Mouse (Mus musculus): ENCODE data around the gene Vmn1r24. TPM values are rescaled to one million over a fixed set of nuclear protein-coding genes. Genes with fewer than 3 reads are reported as not detected.
"Not testable (repeated sequence)": the region's sequence is repeated elsewhere in the genome, so short reads cannot be mapped to it uniquely, and the experiment has no call there.

The Vmn1r24 gene
- polyA plus RNA-seq (2015; fragmentation: Nextera tagmentation; extraction: Ambion mirVana): not detected in 2 replicates

- WGBS: 84% methylated on average over 1 of the region's 1 CpGs
- H3K27ac ChIP-seq (ENCODE audit: low read length); ATAC-seq (ENCODE audit: low FRiP score, low TSS enrichment): not testable (repeated sequence)
These were observed at the start of gene Vmn1r24 for GRCm38 (mm10) chr6:57961403-57961802. Gene Vmn1r24 (minus strand): TSS chr6:57961503.

GRCm38 (mm10) chr6:57980710-57981109 is 19.4 kb upstream of the Vmn1r24 start, which contains the start of gene Vmn1r25:
Gene Vmn1r25 (minus strand): TSS chr6:57980810.
- Histone ChIP-seq H3K9ac (replicated peaks; ENCODE audit: low read length) (no peak within 1 kb of the TSS), H3K4me2 (replicated peaks; ENCODE audit: low read depth, low read length) (no peak within 1 kb of the TSS), H3K27ac (ENCODE audit: low read length) (no peak within 1 kb of the TSS), H3K36me3 (ENCODE audit: insufficient read depth, low read length) (no peaks in the 10 kb centered on the region), H3K27me3 (ENCODE audit: insufficient read depth, low read length) (no peaks in the 10 kb centered on the region), H3K9me3 (ENCODE audit: low read length) (no peaks in the 10 kb centered on the region), H3K4me3 (ENCODE audit: low read length) (no peak within 1 kb of the TSS), H3K4me1 (ENCODE audit: insufficient read depth, low read length) (no peaks in the 10 kb centered on the region)
- ATAC-seq (ENCODE audit: low FRiP score, low TSS enrichment): no peak
- 72% methylated on average over 3 of the region's 3 CpGs for WGBS

More at GRCm38 (mm10) chr6:57961403-57961802, at the start of gene Vmn1r24:
- not testable (repeated sequence) for H3K9me3 ChIP-seq (ENCODE audit: low read length); H3K27me3 ChIP-seq (ENCODE audit: insufficient read depth, low read length); H3K36me3 ChIP-seq (ENCODE audit: insufficient read depth, low read length); H3K9ac ChIP-seq (replicated peaks; ENCODE audit: low read length); H3K4me2 ChIP-seq (replicated peaks; ENCODE audit: low read depth, low read length); H3K4me3 ChIP-seq (ENCODE audit: low read length); H3K4me1 ChIP-seq (ENCODE audit: insufficient read depth, low read length)

- H3K4me1 ChIP-seq (ENCODE audit: insufficient read depth, low read length): no peaks in the 10 kb centered on the region
These were observed 34.6 kb downstream of the Vmn1r24 start, which contains the start of gene Vmn1r23 for GRCm38 (mm10) chr6:57926738-57927137. Gene Vmn1r23 (minus strand): TSS chr6:57926838.

GRCm38 (mm10) chr6:57907928-57908327 is 53.4 kb downstream of the Vmn1r24 start, which contains the start of gene Vmn1r22:
Gene Vmn1r22 (minus strand): TSS chr6:57908028.
- Histone ChIP-seq H3K27me3 (ENCODE audit: insufficient read depth, low read length) (no peaks in the 10 kb centered on the region), H3K4me2 (replicated peaks; ENCODE audit: low read depth, low read length) (no peak within 1 kb of the TSS), H3K4me1 (ENCODE audit: insufficient read depth, low read length) (no peaks in the 10 kb centered on the region), H3K9ac (replicated peaks; ENCODE audit: low read length) (no peak within 1 kb of the TSS), H3K36me3 (ENCODE audit: insufficient read depth, low read length) (no peaks in the 10 kb centered on the region), H3K9me3 (ENCODE audit: low read length) (no peaks in the 10 kb centered on the region), H3K4me3 (ENCODE audit: low read length) (no peak within 1 kb of the TSS), H3K27ac (ENCODE audit: low read length) (no peak within 1 kb of the TSS)
- no peak for ATAC-seq (ENCODE audit: low FRiP score, low TSS enrichment)
- 81% methylated on average over 1 of the region's 1 CpGs for WGBS

More at GRCm38 (mm10) chr6:57926738-57927137, 34.6 kb downstream of the Vmn1r24 start, which contains the start of gene Vmn1r23:
- Histone ChIP-seq H3K36me3 (ENCODE audit: insufficient read depth, low read length) (no peaks in the 10 kb centered on the region), H3K27me3 (ENCODE audit: insufficient read depth, low read length) (no peaks in the 10 kb centered on the region), H3K4me2 (replicated peaks; ENCODE audit: low read depth, low read length) (no peak within 1 kb of the TSS), H3K4me3 (ENCODE audit: low read length) (no peak within 1 kb of the TSS), H3K27ac (ENCODE audit: low read length) (no peak within 1 kb of the TSS), H3K9ac (replicated peaks; ENCODE audit: low read length) (no peak within 1 kb of the TSS), H3K9me3 (ENCODE audit: low read length) (no peaks in the 10 kb centered on the region)
- ATAC-seq (ENCODE audit: low FRiP score, low TSS enrichment): no peak
- WGBS: 94% methylated on average over 1 of the region's 1 CpGs

Other genes starting within 250 kb of the Vmn1r24 start
- 45.6 and 45.7 TPM in 2 replicates for gene Vopp1, start 136.3 kb downstream of the Vmn1r24 start, polyA plus RNA-seq (2015; fragmentation: Nextera tagmentation; extraction: Ambion mirVana)
- not detected in 2 replicates for gene Vmn1r21, start 111.2 kb downstream of the Vmn1r24 start, polyA plus RNA-seq (2015; fragmentation: Nextera tagmentation; extraction: Ambion mirVana)
- not detected in 2 replicates for gene Vmn1r22, start 53.5 kb downstream of the Vmn1r24 start, polyA plus RNA-seq (2015; fragmentation: Nextera tagmentation; extraction: Ambion mirVana)
- not detected in 2 replicates for gene Vmn1r23, start 34.7 kb downstream of the Vmn1r24 start, polyA plus RNA-seq (2015; fragmentation: Nextera tagmentation; extraction: Ambion mirVana)
- gene Vmn1r25, start 19.3 kb upstream of the Vmn1r24 start, polyA plus RNA-seq (2015; fragmentation: Nextera tagmentation; extraction: Ambion mirVana): not detected in 2 replicates
- not detected in 2 replicates for gene Vmn1r26, start 53.7 kb upstream of the Vmn1r24 start, polyA plus RNA-seq (2015; fragmentation: Nextera tagmentation; extraction: Ambion mirVana)

All from kidney, embryonic 16.5 days (tissue).